Mouse (Mus musculus): ENCODE measurements around the gene Glce.
A peak's percentile ranks its signal among the peaks of the same experiment; 100 is the strongest.

Gene Glce

GRCm38 (mm10) chr9:62121551-62122447 lies 656 bp downstream of the Glce start:
- peak; percentile 92 for DNase-seq

- no peak for DNase-seq
These were observed 3.7 kb downstream of the Glce start for GRCm38 (mm10) chr9:62118754-62119153.

GRCm38 (mm10) chr9:62115826-62116225 lies 6.6 kb downstream of the Glce start:
- DNase-seq: no peak

- no peak for DNase-seq
These were observed 25.9 kb downstream of the Glce start for GRCm38 (mm10) chr9:62096603-62097002.

- peak; percentile 97 for DNase-seq
These were observed 30.9 kb downstream of the Glce start for GRCm38 (mm10) chr9:62091604-62092003.

GRCm38 (mm10) chr9:62085548-62085947 lies 36.9 kb downstream of the Glce start:
- peak; percentile 83 for DNase-seq

- peak; percentile 82 for DNase-seq
These were observed 37.6 kb downstream of the Glce start for GRCm38 (mm10) chr9:62084896-62085295.

- peak; percentile 84 for DNase-seq
These were observed 39.5 kb downstream of the Glce start for GRCm38 (mm10) chr9:62082986-62083385.

GRCm38 (mm10) chr9:62081542-62081941 lies 40.9 kb downstream of the Glce start:
- DNase-seq: no peak

GRCm38 (mm10) chr9:62080028-62080760 lies 42.3 kb downstream of the Glce start:
- DNase-seq: no peak

- DNase-seq: peak; percentile 31
These were observed 60.2 kb downstream of the Glce start for GRCm38 (mm10) chr9:62062234-62062633.

GRCm38 (mm10) chr9:62060431-62060830 lies 62.0 kb downstream of the Glce start:
- peak; percentile 72 for DNase-seq

- peak; percentile 90 for DNase-seq
These were observed 62.5 kb downstream of the Glce start for GRCm38 (mm10) chr9:62059941-62060340.

- DNase-seq: peak; percentile 83
These were observed 64.5 kb downstream of the Glce start for GRCm38 (mm10) chr9:62057881-62058506.

GRCm38 (mm10) chr9:62056206-62056605 lies 66.2 kb downstream of the Glce start:
- DNase-seq: peak; percentile 53

GRCm38 (mm10) chr9:62050801-62051200 lies 71.7 kb downstream of the Glce start:
- peak; percentile 82 for DNase-seq

GRCm38 (mm10) chr9:62049166-62049565 lies 73.3 kb downstream of the Glce start:
- DNase-seq: peak; percentile 81

GRCm38 (mm10) chr9:62042167-62042566 lies 80.3 kb downstream of the Glce start:
- no peak for DNase-seq

GRCm38 (mm10) chr9:62040008-62040608 lies 82.3 kb downstream of the Glce start:
- peak; percentile 96 for DNase-seq

- no peak for DNase-seq
These were observed 86.6 kb downstream of the Glce start for GRCm38 (mm10) chr9:62035806-62036205.

- no peak for DNase-seq
These were observed 90.2 kb downstream of the Glce start for GRCm38 (mm10) chr9:62032206-62032605.

- DNase-seq: no peak
These were observed 94.4 kb downstream of the Glce start for GRCm38 (mm10) chr9:62028072-62028471.

- DNase-seq: peak; percentile 91
These were observed 95.9 kb downstream of the Glce start, which contains the start of gene Paqr5 for GRCm38 (mm10) chr9:62026600-62026999. Gene Paqr5 (minus strand): TSS chr9:62026856.

All from heart, adult 11 months (tissue).